Mouse (Mus musculus) neural tube, embryonic 13.5 days (tissue): ENCODE data around the gene Fem1a. TPM values are rescaled to one million over a fixed set of nuclear protein-coding genes. Genes with fewer than 3 reads are reported as not detected.

Experiments used
- ATAC-seq: fragments of 200-750 bp; cut with Nextera tagmentation; 2 replicates; pipeline ENCODE4 v1.8.0; 2017; ENCODE audit warnings: low read depth, mild to moderate bottlenecking, moderate TSS enrichment, moderate library complexity
- H3K27ac ChIP-seq: fragments of 300-500 bp; sonication (generic); replicated peaks from 2 replicates; pipeline ENCODE4 v1.5.1; 2015; ENCODE audit warnings: moderate library complexity, mild to moderate bottlenecking, inconsistent platforms
- H3K27me3 ChIP-seq: fragments of 300-500 bp; sonication (generic); 2 replicates; pipeline ENCODE4 v1.6.1; 2015; ENCODE audit warnings: mild to moderate bottlenecking, inconsistent platforms
- H3K36me3 ChIP-seq: fragments of 300-500 bp; sonication (generic); 2 replicates; pipeline ENCODE4 v1.6.1; 2015; ENCODE audit warnings: mild to moderate bottlenecking, inconsistent platforms
- H3K4me1 ChIP-seq: fragments of 300-500 bp; sonication (generic); replicated peaks from 2 replicates; pipeline ENCODE4 v1.6.1; 2015; ENCODE audit warnings: inconsistent platforms
- H3K4me2 ChIP-seq: fragments of 300-500 bp; sonication (generic); 2 replicates; pipeline ENCODE4 v1.6.1; 2015; ENCODE audit warnings: inconsistent platforms, mild to moderate bottlenecking, moderate library complexity
- H3K4me3 ChIP-seq: fragments of 300-500 bp; sonication (generic); 2 replicates; pipeline ENCODE4 v1.5.1; 2015; ENCODE audit warnings: mild to moderate bottlenecking, inconsistent platforms
- H3K9ac ChIP-seq: fragments of 300-500 bp; sonication (generic); 2 replicates; pipeline ENCODE4 v1.6.1; 2015; ENCODE audit warnings: moderate library complexity, mild to moderate bottlenecking, inconsistent platforms
- H3K9me3 ChIP-seq: fragments of 300-500 bp; sonication (generic); 2 replicates; pipeline ENCODE4 v1.6.1; 2016; ENCODE audit warnings: inconsistent platforms
- WGBS: fragments of 180-500 bp; shearing (Covaris S2); methylation state at CpG from one replicate; pipeline ENCODE4 v1.1.7; 2015; 5-methylcytosine and 5-hydroxymethylcytosine counted together
- polyA plus RNA-seq: library from polyadenylated mRNA; unstranded; fragments of >200 nt; fragmentation: Nextera tagmentation; extraction: Ambion mirVana; gene quantifications from 2 replicates; pipeline ENCODE4 v1.2.1, GENCODE M21; 2015

Gene Fem1a
- polyA plus RNA-seq, 1 experiment from 2014 or later: 19.1 TPM

- Histone ChIP-seq H3K9ac (no peak overlapping the region), H3K27ac (no peak overlapping the region), H3K27me3 (no peaks in the 10 kb centered on the region), H3K4me1 (peaks cover 18% of the 10 kb centered on the region), H3K4me3 (no peak overlapping the region), H3K36me3 (no peaks in the 10 kb centered on the region), H3K4me2 (no peak overlapping the region), H3K9me3 (no peaks in the 10 kb centered on the region)
- ATAC-seq: no peak
- WGBS: 86% methylated on average over 12 of the region's 12 CpGs
Measured at GRCm38 (mm10) chr17:56271609-56272253, 15.1 kb downstream of the Fem1a start.

GRCm38 (mm10) chr17:56272644-56273043 is 16.0 kb downstream of the Fem1a start:
- 83% methylated on average over 3 of the region's 3 CpGs for WGBS
- Histone ChIP-seq H3K9ac (no peak overlapping the region), H3K27me3 (no peaks in the 10 kb centered on the region), H3K27ac (no peak overlapping the region), H3K4me3 (no peak overlapping the region), H3K4me2 (no peak overlapping the region), H3K9me3 (no peaks in the 10 kb centered on the region), H3K4me1 (peaks cover 28% of the 10 kb centered on the region), H3K36me3 (no peaks in the 10 kb centered on the region)
- ATAC-seq: no peak

GRCm38 (mm10) chr17:56273482-56273881 is 16.9 kb downstream of the Fem1a start:
- Histone ChIP-seq H3K9me3 (no peaks in the 10 kb centered on the region), H3K36me3 (no peaks in the 10 kb centered on the region), H3K27ac (no peak overlapping the region), H3K9ac (no peak overlapping the region), H3K4me1 (peaks cover 29% of the 10 kb centered on the region), H3K27me3 (no peaks in the 10 kb centered on the region), H3K4me3 (no peak overlapping the region), H3K4me2 (no peak overlapping the region)
- 84% methylated on average over 7 of the region's 7 CpGs for WGBS
- ATAC-seq: no peak

GRCm38 (mm10) chr17:56273986-56274385 is 17.4 kb downstream of the Fem1a start:
- no peak overlapping the region for H3K4me2 ChIP-seq
- H3K9ac ChIP-seq: no peak overlapping the region
- peaks cover 29% of the 10 kb centered on the region for H3K4me1 ChIP-seq
- H3K27me3 ChIP-seq: no peaks in the 10 kb centered on the region
- 89% methylated on average over 5 of the region's 5 CpGs for WGBS
- no peak overlapping the region for H3K27ac ChIP-seq
- no peaks in the 10 kb centered on the region for H3K36me3 ChIP-seq
- ATAC-seq: no peak
- H3K9me3 ChIP-seq: no peaks in the 10 kb centered on the region
- no peak overlapping the region for H3K4me3 ChIP-seq

- peak overlapping the region; percentile 72 for H3K9ac ChIP-seq
- 23% methylated on average over 5 of the region's 5 CpGs for WGBS
- H3K4me2 ChIP-seq: peak overlapping the region; percentile 61
- peak overlapping the region; percentile 42 for H3K4me3 ChIP-seq
- no peak; the same call in 1 of the 2 replicates for ATAC-seq
- H3K9me3 ChIP-seq: no peaks in the 10 kb centered on the region
- peaks cover 21% of the 10 kb centered on the region for H3K4me1 ChIP-seq
- H3K36me3 ChIP-seq: peaks cover 2% of the 10 kb centered on the region; the same call in 1 of the 2 replicates
- no peaks in the 10 kb centered on the region for H3K27me3 ChIP-seq
- H3K27ac ChIP-seq: peak overlapping the region; percentile 62
Measured at GRCm38 (mm10) chr17:56275842-56276480, 19.4 kb downstream of the Fem1a start.

- ATAC-seq: peak; percentile 78
- peak within 1 kb of the TSS; percentile 61 for H3K4me2 ChIP-seq
- peaks cover 21% of the 10 kb centered on the region for H3K4me1 ChIP-seq
- no peaks in the 10 kb centered on the region for H3K9me3 ChIP-seq
- WGBS: 9% methylated on average over 21 of the region's 21 CpGs
- H3K36me3 ChIP-seq: peaks cover 5% of the 10 kb centered on the region; the same call in 1 of the 2 replicates
- no peaks in the 10 kb centered on the region for H3K27me3 ChIP-seq
- peak within 1 kb of the TSS; percentile 62 for H3K27ac ChIP-seq
- H3K4me3 ChIP-seq: peak within 1 kb of the TSS; percentile 42
- peak within 1 kb of the TSS; percentile 72 for H3K9ac ChIP-seq
Measured at GRCm38 (mm10) chr17:56276643-56277566, 20.3 kb downstream of the Fem1a start, which contains the start of gene Ticam1. Gene Ticam1, minus strand, starts transcription at chr17:56276786.

GRCm38 (mm10) chr17:56277567-56277893 is 20.9 kb downstream of the Fem1a start:
- Histone ChIP-seq H3K4me1 (peaks cover 21% of the 10 kb centered on the region), H3K27ac (peak overlapping the region; percentile 62; the same call in 1 of the 2 replicates), H3K36me3 (peaks cover 5% of the 10 kb centered on the region; the same call in 1 of the 2 replicates), H3K4me3 (no peak overlapping the region), H3K27me3 (no peaks in the 10 kb centered on the region), H3K9me3 (no peaks in the 10 kb centered on the region), H3K4me2 (peak overlapping the region; percentile 61; the same call in 1 of the 2 replicates), H3K9ac (no peak overlapping the region)
- 53% methylated on average over 2 of the region's 2 CpGs for WGBS
- ATAC-seq: no peak

- WGBS: 92% methylated on average over 5 of the region's 5 CpGs
- no peak overlapping the region for H3K27ac ChIP-seq
- no peak for ATAC-seq
- no peaks in the 10 kb centered on the region for H3K27me3 ChIP-seq
- peaks cover 5% of the 10 kb centered on the region; the same call in 1 of the 2 replicates for H3K36me3 ChIP-seq
- H3K9me3 ChIP-seq: no peaks in the 10 kb centered on the region
- H3K4me2 ChIP-seq: no peak overlapping the region
- H3K4me3 ChIP-seq: no peak overlapping the region
- no peak overlapping the region for H3K9ac ChIP-seq
- peaks cover 21% of the 10 kb centered on the region for H3K4me1 ChIP-seq
Measured at GRCm38 (mm10) chr17:56278340-56278739, 21.7 kb downstream of the Fem1a start.

- Histone ChIP-seq H3K9ac (no peak overlapping the region), H3K4me3 (no peak overlapping the region), H3K27me3 (no peaks in the 10 kb centered on the region), H3K27ac (no peak overlapping the region), H3K4me2 (no peak overlapping the region), H3K9me3 (no peaks in the 10 kb centered on the region), H3K36me3 (peaks cover 11% of the 10 kb centered on the region; the same call in 1 of the 2 replicates), H3K4me1 (peaks cover 21% of the 10 kb centered on the region)
- ATAC-seq: no peak
- WGBS: 89% methylated on average over 12 of the region's 12 CpGs
Measured at GRCm38 (mm10) chr17:56279481-56280155, 23.0 kb downstream of the Fem1a start.

GRCm38 (mm10) chr17:56281193-56281592 is 24.6 kb downstream of the Fem1a start:
- H3K4me1 ChIP-seq: peaks cover 16% of the 10 kb centered on the region
- no peak overlapping the region for H3K9ac ChIP-seq
- peaks cover 11% of the 10 kb centered on the region; the same call in 1 of the 2 replicates for H3K36me3 ChIP-seq
- H3K27ac ChIP-seq: no peak overlapping the region
- no peak overlapping the region for H3K4me3 ChIP-seq
- no peaks in the 10 kb centered on the region for H3K9me3 ChIP-seq
- no peak for ATAC-seq
- WGBS: 89% methylated on average over 12 of the region's 12 CpGs
- H3K4me2 ChIP-seq: no peak overlapping the region
- no peaks in the 10 kb centered on the region for H3K27me3 ChIP-seq

- no peak overlapping the region for H3K4me2 ChIP-seq
- H3K27me3 ChIP-seq: no peaks in the 10 kb centered on the region
- no peaks in the 10 kb centered on the region for H3K9me3 ChIP-seq
- no peak overlapping the region for H3K4me3 ChIP-seq
- no peak overlapping the region for H3K27ac ChIP-seq
- ATAC-seq: no peak
- peaks cover 11% of the 10 kb centered on the region; the same call in 1 of the 2 replicates for H3K36me3 ChIP-seq
- H3K4me1 ChIP-seq: peaks cover 3% of the 10 kb centered on the region
- no peak overlapping the region for H3K9ac ChIP-seq
- WGBS: 89% methylated on average over 4 of the region's 4 CpGs
Measured at GRCm38 (mm10) chr17:56282802-56283201, 26.2 kb downstream of the Fem1a start.
